Mouse (Mus musculus) cerebellum, postnatal 4 days (tissue): ENCODE measurements around the gene Il10.

Experiments used
- DNase-seq, 2 experiments: peaks; one replicate each; pipeline ENCODE4 v3.0.0; 2022; ENCODE audit warnings: low spot score in 2 of 2, mixed read lengths in 1 of 2

The Il10 gene

DNA sequence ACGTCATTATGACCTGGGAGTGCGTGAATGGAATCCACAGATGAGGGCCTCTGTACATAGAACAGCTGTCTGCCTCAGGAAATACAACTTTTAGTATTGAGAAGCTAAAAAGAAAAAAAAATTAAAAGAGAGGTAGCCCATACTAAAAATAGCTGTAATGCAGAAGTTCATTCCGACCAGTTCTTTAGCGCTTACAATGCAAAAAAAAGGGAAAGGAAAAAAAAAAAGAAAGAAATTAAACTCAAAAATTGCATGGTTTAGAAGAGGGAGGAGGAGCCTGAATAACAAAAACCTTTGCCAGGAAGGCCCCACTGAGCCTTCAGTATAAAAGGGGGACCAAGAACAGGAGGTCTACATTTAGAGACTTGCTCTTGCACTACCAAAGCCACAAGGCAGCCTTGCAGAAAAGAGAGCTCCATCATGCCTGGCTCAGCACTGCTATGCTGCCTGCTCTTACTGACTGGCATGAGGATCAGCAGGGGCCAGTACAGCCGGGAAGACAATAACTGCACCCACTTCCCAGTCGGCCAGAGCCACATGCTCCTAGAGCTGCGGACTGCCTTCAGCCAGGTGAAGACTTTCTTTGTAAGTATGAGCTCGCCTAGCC, at the start of gene Il10:
TSS of gene Il10 (plus strand) at position 354 of the 607 bp plus-strand sequence.
- no peak for DNase-seq

DNA sequence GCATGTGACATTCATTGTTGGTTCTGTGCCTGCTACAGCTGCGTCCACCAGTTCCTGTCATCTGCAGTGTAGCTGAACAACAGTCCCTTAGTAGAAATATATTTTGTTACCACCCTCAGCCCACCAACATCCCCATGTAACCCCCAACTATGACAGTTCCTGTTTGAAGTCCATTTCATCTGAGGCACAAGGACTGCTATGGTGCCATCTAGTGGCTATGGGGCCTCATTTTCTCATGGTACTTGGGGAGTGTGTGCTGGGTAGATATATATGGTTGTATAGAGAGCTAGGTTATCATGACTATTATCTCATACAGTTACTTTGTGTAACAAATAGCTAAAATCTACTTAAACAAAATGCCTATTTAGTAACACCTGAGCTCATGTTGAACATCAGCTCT, 40.2 kb upstream of the Il10 start:
- DNase-seq = peak in 1 of 2 experiments; percentile 34

- DNase-seq = no peak
Measured at GRCm38 (mm10) chr1:130984441-130984840, 35.2 kb upstream of the Il10 start.

GRCm38 (mm10) chr1:130987001-130987400, 32.6 kb upstream of the Il10 start:
- no peak for DNase-seq

GRCm38 (mm10) chr1:130987418-130987817, 32.2 kb upstream of the Il10 start:
- DNase-seq = no peak

GRCm38 (mm10) chr1:130989331-130989730, 30.3 kb upstream of the Il10 start:
- DNase-seq = no peak

- DNase-seq = no peak
Measured at GRCm38 (mm10) chr1:130990448-130990847, 29.2 kb upstream of the Il10 start.

GRCm38 (mm10) chr1:130993574-130994154, 26.0 kb upstream of the Il10 start:
- DNase-seq = no peak

GRCm38 (mm10) chr1:130995515-130995914, 24.1 kb upstream of the Il10 start:
- DNase-seq = no peak

DNA sequence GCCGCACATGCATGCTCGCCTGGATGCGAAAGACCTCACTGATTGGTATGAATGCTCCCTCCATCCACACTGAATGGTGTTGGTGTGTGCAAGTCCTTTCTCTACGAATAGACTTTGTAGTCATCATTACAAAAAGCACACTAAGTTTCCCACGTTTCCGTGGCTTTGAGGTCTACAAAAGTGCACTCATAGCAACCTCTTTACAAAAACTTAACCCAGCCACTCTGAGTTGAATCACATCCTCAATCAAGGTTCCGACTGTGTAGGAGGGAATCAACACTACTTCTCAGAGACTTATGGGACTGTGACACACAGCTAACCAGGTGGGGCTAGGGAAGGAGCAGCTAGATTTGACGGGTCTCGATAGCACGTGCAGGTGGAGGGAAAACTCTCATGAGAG, 23.3 kb upstream of the Il10 start:
- no peak for DNase-seq

- no peak for DNase-seq
Measured at GRCm38 (mm10) chr1:130997441-130997840, 22.2 kb upstream of the Il10 start.

DNA sequence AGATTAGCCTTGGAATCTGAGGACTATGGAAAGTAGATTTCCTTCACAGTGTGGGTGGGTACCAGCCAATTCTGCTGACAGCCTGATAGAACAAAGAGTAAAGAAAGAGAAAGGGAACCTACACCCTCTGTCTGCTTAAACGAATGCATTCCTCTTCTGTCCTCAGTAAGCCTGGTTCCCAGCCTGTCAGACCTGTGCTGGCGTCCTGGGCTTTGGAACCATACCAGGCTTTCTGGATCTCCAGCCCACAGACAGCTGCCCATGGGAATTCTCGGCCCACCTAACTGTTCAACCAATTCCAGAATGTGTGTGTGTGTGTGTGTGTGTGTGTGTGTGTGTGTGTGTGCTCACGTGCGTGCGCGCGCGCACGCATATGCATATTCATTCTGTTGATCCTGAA, 21.3 kb upstream of the Il10 start:
- DNase-seq = no peak

GRCm38 (mm10) chr1:130999708-131000107, 19.9 kb upstream of the Il10 start:
- DNase-seq = no peak

- no peak for DNase-seq
Measured at GRCm38 (mm10) chr1:131000296-131000695, 19.3 kb upstream of the Il10 start.

DNA sequence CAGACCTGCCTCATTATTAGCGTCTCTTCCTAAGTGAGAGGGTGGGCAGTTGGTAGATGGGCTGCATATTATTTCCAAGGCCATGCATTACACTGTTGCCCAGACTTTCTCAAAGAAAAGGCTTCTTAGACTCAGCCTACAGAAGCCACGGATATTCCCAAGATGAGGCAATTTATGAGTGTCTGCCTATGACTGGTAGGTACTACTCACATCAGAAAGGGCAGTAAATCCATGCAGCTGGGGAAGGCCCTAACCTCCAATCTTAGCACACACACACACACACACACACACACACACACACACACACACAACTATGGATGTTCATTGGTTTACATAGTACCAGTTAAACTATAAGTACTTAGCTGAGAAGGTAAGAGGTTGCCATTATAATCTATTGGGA, 17.1 kb upstream of the Il10 start:
- DNase-seq = no peak

GRCm38 (mm10) chr1:131003037-131003922, 16.4 kb upstream of the Il10 start:
- DNase-seq = no peak

DNA sequence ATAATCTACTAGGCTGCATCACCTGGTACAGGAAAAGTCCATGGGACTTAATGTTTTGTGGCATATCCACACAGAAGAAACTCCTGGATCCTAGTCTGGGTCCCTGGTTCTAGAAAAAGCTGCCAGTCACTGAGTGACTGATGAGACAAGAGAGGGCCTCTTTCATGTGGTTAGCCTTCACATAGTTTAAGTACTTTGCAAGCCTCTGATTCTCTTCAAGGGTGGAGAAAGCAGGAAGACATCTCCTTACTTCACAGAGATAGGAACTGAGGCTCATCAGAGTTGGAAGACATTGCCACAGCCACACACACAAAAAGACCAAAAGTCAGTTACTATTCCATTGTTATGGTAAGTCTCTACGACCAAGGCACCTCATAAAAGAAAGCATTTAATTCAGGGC, 13.6 kb upstream of the Il10 start:
- DNase-seq = no peak

- no peak for DNase-seq
Measured at GRCm38 (mm10) chr1:131010201-131011153, 9.2 kb upstream of the Il10 start.

GRCm38 (mm10) chr1:131012494-131012893, 7.2 kb upstream of the Il10 start:
- DNase-seq = no peak

DNA sequence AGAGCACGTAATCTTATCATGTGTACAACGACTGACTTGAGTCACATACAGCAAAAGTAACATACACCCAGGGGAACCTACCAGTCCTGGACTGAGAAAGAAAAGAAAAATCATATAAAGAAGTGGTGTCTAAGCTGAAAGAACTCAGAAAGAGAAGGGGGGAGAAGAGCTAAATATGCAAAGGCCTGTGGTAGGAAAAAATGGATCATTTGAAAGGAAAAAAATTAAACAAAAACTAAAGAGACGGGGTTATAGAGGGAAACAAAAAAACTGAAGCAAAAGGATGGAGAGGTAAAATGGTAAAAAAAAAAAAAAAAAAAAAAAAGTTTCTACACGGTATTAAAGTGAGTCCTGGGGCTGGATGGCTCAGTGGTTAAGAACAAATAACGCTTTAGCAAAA, 5.7 kb upstream of the Il10 start:
- DNase-seq = no peak

DNA sequence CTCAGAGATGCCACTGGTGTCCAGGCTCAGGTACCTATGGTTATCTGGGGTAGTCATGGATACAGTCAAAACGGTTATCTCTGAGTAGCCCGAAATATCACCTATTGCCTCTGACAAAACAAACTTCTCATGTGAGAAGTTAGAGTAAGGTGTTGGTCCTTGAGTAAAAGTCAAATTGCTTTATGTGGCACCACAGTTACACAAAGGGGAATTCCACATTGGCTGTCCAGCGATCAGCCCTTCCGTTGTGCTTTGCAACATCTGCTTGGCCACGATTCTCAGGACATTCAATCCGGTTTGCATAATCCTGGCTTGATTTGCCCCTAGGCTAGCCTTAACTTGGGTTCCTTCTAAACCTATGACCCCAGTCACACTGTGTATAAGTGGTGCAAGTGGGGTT, 4.4 kb upstream of the Il10 start:
- DNase-seq = no peak

DNA sequence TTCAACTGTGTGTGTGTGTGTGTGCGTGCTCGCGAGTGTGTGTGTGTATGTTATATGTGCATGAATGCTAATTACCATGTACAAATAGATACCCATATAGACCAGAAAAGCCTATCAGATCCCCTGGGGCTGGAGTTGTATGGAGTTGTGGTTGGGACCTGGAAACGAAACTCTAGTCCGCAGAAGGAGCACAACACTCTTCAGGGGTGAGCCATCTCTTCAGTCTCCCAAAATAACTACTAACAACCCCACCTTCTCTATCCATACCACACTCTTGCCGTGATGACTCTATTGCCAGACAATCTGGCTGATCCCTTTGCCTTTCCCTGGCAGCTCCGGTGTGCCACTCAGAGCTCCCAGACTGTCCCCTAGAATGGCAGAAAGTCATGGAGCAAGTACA, 3.8 kb upstream of the Il10 start:
- DNase-seq = no peak
